Mouse (Mus musculus): ENCODE results near the gene Msmb. TPM values are rescaled to one million over a fixed set of nuclear protein-coding genes. Genes with fewer than 3 reads are reported as not detected.

Gene Msmb
- polyA plus RNA-seq (2014; fragmentation: Nextera tagmentation; extraction: Ambion mirVana) = not detected in 2 replicates

GRCm38 (mm10) chr14:32141723-32142122, at the start of gene Msmb:
Gene Msmb (plus strand): TSS chr14:32142023.
- WGBS = 76% methylated on average over 5 of the region's 5 CpGs
- Histone ChIP-seq H3K9ac (no peak within 1 kb of the TSS), H3K27ac (ENCODE audit: low read depth) (no peak within 1 kb of the TSS), H3K4me2 (no peak within 1 kb of the TSS), H3K27me3 (ENCODE audit: insufficient read depth, low read length) (no peaks in the 10 kb centered on the region), H3K9me3 (ENCODE audit: low read depth, low read length) (no peaks in the 10 kb centered on the region; the same call in 1 of the 2 replicates), H3K4me3 (ENCODE audit: low read depth, low read length) (no peak within 1 kb of the TSS), H3K4me1 (ENCODE audit: insufficient read depth) (no peaks in the 10 kb centered on the region), H3K36me3 (ENCODE audit: insufficient read depth) (no peaks in the 10 kb centered on the region)
- DNase-seq (no peak), ATAC-seq (ENCODE audit: insufficient read depth) (no peak)
- no peak for TF ChIP-seq CTCF (IDR thresholded peaks at IDR 0.05; ENCODE audit: low read depth)

GRCm38 (mm10) chr14:32093018-32093417, 48.8 kb upstream of the Msmb start:
- Histone ChIP-seq H3K4me1 (ENCODE audit: insufficient read depth) (no peaks in the 10 kb centered on the region), H3K4me3 (ENCODE audit: low read depth, low read length) (no peak overlapping the region), H3K4me2 (no peak overlapping the region), H3K9ac (no peak overlapping the region), H3K27me3 (ENCODE audit: insufficient read depth, low read length) (no peaks in the 10 kb centered on the region), H3K9me3 (ENCODE audit: low read depth, low read length) (no peaks in the 10 kb centered on the region), H3K27ac (ENCODE audit: low read depth) (no peak overlapping the region), H3K36me3 (ENCODE audit: insufficient read depth) (peaks cover 44% of the 10 kb centered on the region; the same call in 1 of the 2 replicates)
- no peak for ATAC-seq (ENCODE audit: insufficient read depth)
- DNase-seq = no peak
- WGBS = 60% methylated on average over 1 of the region's 1 CpGs
- no peak for TF ChIP-seq CTCF (IDR thresholded peaks at IDR 0.05; ENCODE audit: low read depth)

GRCm38 (mm10) chr14:32093500-32094117, 48.2 kb upstream of the Msmb start:
- TF ChIP-seq CTCF (IDR thresholded peaks at IDR 0.05; ENCODE audit: low read depth) = no peak
- H3K36me3 ChIP-seq (ENCODE audit: insufficient read depth) = peaks cover 49% of the 10 kb centered on the region; the same call in 1 of the 2 replicates

GRCm38 (mm10) chr14:32095646-32096045, 46.2 kb upstream of the Msmb start:
- no peaks in the 10 kb centered on the region for H3K27me3 ChIP-seq (ENCODE audit: insufficient read depth, low read length)
- no peaks in the 10 kb centered on the region for H3K9me3 ChIP-seq (ENCODE audit: low read depth, low read length)
- no peak overlapping the region for H3K4me3 ChIP-seq (ENCODE audit: low read depth, low read length)
- H3K4me2 ChIP-seq = no peak overlapping the region
- H3K4me1 ChIP-seq (ENCODE audit: insufficient read depth) = no peaks in the 10 kb centered on the region
- H3K27ac ChIP-seq (ENCODE audit: low read depth) = no peak overlapping the region
- DNase-seq = no peak
- H3K9ac ChIP-seq = no peak overlapping the region
- H3K36me3 ChIP-seq (ENCODE audit: insufficient read depth) = peaks cover 67% of the 10 kb centered on the region
- 83% methylated on average over 5 of the region's 5 CpGs for WGBS
- ATAC-seq (ENCODE audit: insufficient read depth) = no peak
- no peak for TF ChIP-seq CTCF (IDR thresholded peaks at IDR 0.05; ENCODE audit: low read depth)

More at GRCm38 (mm10) chr14:32093500-32094117, 48.2 kb upstream of the Msmb start:
- DNase-seq (no peak), ATAC-seq (ENCODE audit: insufficient read depth) (no peak)
- Histone ChIP-seq H3K4me3 (ENCODE audit: low read depth, low read length) (no peak overlapping the region), H3K4me1 (ENCODE audit: insufficient read depth) (no peaks in the 10 kb centered on the region), H3K4me2 (no peak overlapping the region), H3K9me3 (ENCODE audit: low read depth, low read length) (no peaks in the 10 kb centered on the region), H3K9ac (no peak overlapping the region), H3K27me3 (ENCODE audit: insufficient read depth, low read length) (no peaks in the 10 kb centered on the region), H3K27ac (ENCODE audit: low read depth) (no peak overlapping the region)
- 85% methylated on average over 11 of the region's 11 CpGs for whole genome bisulfite sequencing

- DNase-seq = no peak
- Histone ChIP-seq H3K4me1 (ENCODE audit: insufficient read depth) (no peaks in the 10 kb centered on the region), H3K36me3 (ENCODE audit: insufficient read depth) (peaks cover 67% of the 10 kb centered on the region), H3K4me3 (ENCODE audit: low read depth, low read length) (no peak overlapping the region), H3K9ac (no peak overlapping the region), H3K4me2 (no peak overlapping the region), H3K27me3 (ENCODE audit: insufficient read depth, low read length) (no peaks in the 10 kb centered on the region), H3K27ac (ENCODE audit: low read depth) (no peak overlapping the region), H3K9me3 (ENCODE audit: low read depth, low read length) (no peaks in the 10 kb centered on the region)
- no peak for ATAC-seq (ENCODE audit: insufficient read depth)
- no peak for TF ChIP-seq CTCF (IDR thresholded peaks at IDR 0.05; ENCODE audit: low read depth)
- 85% methylated on average over 5 of the region's 5 CpGs for WGBS
These were observed 45.1 kb upstream of the Msmb start for GRCm38 (mm10) chr14:32096740-32097139.

- H3K27ac ChIP-seq (ENCODE audit: low read depth) = no peak overlapping the region
- H3K4me2 ChIP-seq = no peak overlapping the region
- H3K27me3 ChIP-seq (ENCODE audit: insufficient read depth, low read length) = no peaks in the 10 kb centered on the region
- no peak overlapping the region for H3K9ac ChIP-seq
- no peaks in the 10 kb centered on the region for H3K9me3 ChIP-seq (ENCODE audit: low read depth, low read length)
- 91% methylated on average over 7 of the region's 7 CpGs for WGBS
- ATAC-seq (ENCODE audit: insufficient read depth) (no peak), DNase-seq (no peak)
- H3K36me3 ChIP-seq (ENCODE audit: insufficient read depth) = peaks cover 66% of the 10 kb centered on the region
- no peak for TF ChIP-seq CTCF (IDR thresholded peaks at IDR 0.05; ENCODE audit: low read depth)
- no peaks in the 10 kb centered on the region for H3K4me1 ChIP-seq (ENCODE audit: insufficient read depth)
- H3K4me3 ChIP-seq (ENCODE audit: low read depth, low read length) = no peak overlapping the region
These were observed 44.1 kb upstream of the Msmb start for GRCm38 (mm10) chr14:32097691-32098090.

GRCm38 (mm10) chr14:32098951-32099350, 42.9 kb upstream of the Msmb start:
- Histone ChIP-seq H3K27ac (ENCODE audit: low read depth) (no peak overlapping the region), H3K36me3 (ENCODE audit: insufficient read depth) (peaks cover 60% of the 10 kb centered on the region), H3K9me3 (ENCODE audit: low read depth, low read length) (no peaks in the 10 kb centered on the region), H3K27me3 (ENCODE audit: insufficient read depth, low read length) (no peaks in the 10 kb centered on the region), H3K4me2 (no peak overlapping the region), H3K4me1 (ENCODE audit: insufficient read depth) (no peaks in the 10 kb centered on the region), H3K9ac (no peak overlapping the region), H3K4me3 (ENCODE audit: low read depth, low read length) (no peak overlapping the region)
- WGBS = 85% methylated on average over 3 of the region's 3 CpGs
- no peak for ATAC-seq (ENCODE audit: insufficient read depth)
- TF ChIP-seq CTCF (IDR thresholded peaks at IDR 0.05; ENCODE audit: low read depth) = no peak
- DNase-seq = no peak

Data from lung, embryonic 14.5 days (tissue).